Mouse (Mus musculus): Measurements from ENCODE around the gene Cnot3. TPM values are rescaled to one million over a fixed set of nuclear protein-coding genes. Genes with fewer than 3 reads are reported as not detected.
A peak's percentile ranks its signal among the peaks of the same experiment; 100 is the strongest.

Gene Cnot3
- polyA plus RNA-seq, 1 experiment = 87.1 TPM

- H3K36me3 ChIP-seq (ENCODE audit: control insufficient read depth, insufficient read depth) = peaks cover 16% of the 10 kb centered on the region
Measured at GRCm38 (mm10) chr7:3643412-3643811, 1.7 kb upstream of the Cnot3 start.

GRCm38 (mm10) chr7:3643843-3644242, 1.2 kb upstream of the Cnot3 start:
- H3K36me3 ChIP-seq (ENCODE audit: control insufficient read depth, insufficient read depth) = peaks cover 14% of the 10 kb centered on the region
- TF ChIP-seq FOSL1 (IDR thresholded peaks at IDR 0.05; ENCODE audit: insufficient read depth, low read length, poor library complexity, severe bottlenecking) (no peak), CTCF (IDR thresholded peaks at IDR 0.05; ENCODE audit: control insufficient read depth, insufficient read depth, insufficient read length) (no peak), MYOD1 (IDR thresholded peaks at IDR 0.05; ENCODE audit: control insufficient read depth, insufficient read length, low read depth) (no peak), MAX (IDR thresholded peaks at IDR 0.05) (no peak), CEBPB (IDR thresholded peaks at IDR 0.05; ENCODE audit: low read depth) (no peak), MYOG (IDR thresholded peaks at IDR 0.05; ENCODE audit: control insufficient read depth, extremely low read depth, insufficient read length) (no peak), USF1 (IDR thresholded peaks at IDR 0.05; ENCODE audit: low read depth) (no peak)
- H3K79me3 ChIP-seq (ENCODE audit: low read depth) = peaks cover 33% of the 10 kb centered on the region
- H3K27me3 ChIP-seq (ENCODE audit: control insufficient read depth, insufficient read depth, insufficient read length) = no peaks in the 10 kb centered on the region
- H3K4me3 ChIP-seq (ENCODE audit: insufficient read depth, poor library complexity, severe bottlenecking) = no peak overlapping the region
- H3K79me2 ChIP-seq (ENCODE audit: control insufficient read depth, insufficient read depth) = peaks cover 36% of the 10 kb centered on the region
- H3ac ChIP-seq (ENCODE audit: control insufficient read depth, insufficient read length, low read depth) = peak overlapping the region; percentile 19

More at GRCm38 (mm10) chr7:3643412-3643811, 1.7 kb upstream of the Cnot3 start:
- no peak for TF ChIP-seq CEBPB (IDR thresholded peaks at IDR 0.05; ENCODE audit: low read depth)
- TF ChIP-seq MAX (IDR thresholded peaks at IDR 0.05) = no peak
- TF ChIP-seq FOSL1 (IDR thresholded peaks at IDR 0.05; ENCODE audit: insufficient read depth, low read length, poor library complexity, severe bottlenecking) = no peak
- no peak for TF ChIP-seq USF1 (IDR thresholded peaks at IDR 0.05; ENCODE audit: low read depth)
- TF ChIP-seq MYOD1 (IDR thresholded peaks at IDR 0.05; ENCODE audit: control insufficient read depth, insufficient read length, low read depth) = no peak
- no peak for TF ChIP-seq MYOG (IDR thresholded peaks at IDR 0.05; ENCODE audit: control insufficient read depth, extremely low read depth, insufficient read length)
- TF ChIP-seq CTCF (IDR thresholded peaks at IDR 0.05; ENCODE audit: control insufficient read depth, insufficient read depth, insufficient read length) = no peak
- Histone ChIP-seq H3K4me3 (ENCODE audit: insufficient read depth, poor library complexity, severe bottlenecking) (no peak overlapping the region), H3K79me2 (ENCODE audit: control insufficient read depth, insufficient read depth) (peaks cover 32% of the 10 kb centered on the region), H3ac (ENCODE audit: control insufficient read depth, insufficient read length, low read depth) (no peak overlapping the region), H3K27me3 (ENCODE audit: control insufficient read depth, insufficient read depth, insufficient read length) (no peaks in the 10 kb centered on the region), H3K79me3 (ENCODE audit: low read depth) (peaks cover 29% of the 10 kb centered on the region)

GRCm38 (mm10) chr7:3644348-3644671, 758 bp upstream of the Cnot3 start:
- Histone ChIP-seq H3K4me3 (ENCODE audit: insufficient read depth, poor library complexity, severe bottlenecking) (peak overlapping the region; percentile 7), H3K79me2 (ENCODE audit: control insufficient read depth, insufficient read depth) (peaks cover 41% of the 10 kb centered on the region), H3K36me3 (ENCODE audit: control insufficient read depth, insufficient read depth) (peaks cover 14% of the 10 kb centered on the region), H3K79me3 (ENCODE audit: low read depth) (peaks cover 38% of the 10 kb centered on the region), H3ac (ENCODE audit: control insufficient read depth, insufficient read length, low read depth) (peak overlapping the region; percentile 64), H3K27me3 (ENCODE audit: control insufficient read depth, insufficient read depth, insufficient read length) (no peaks in the 10 kb centered on the region)
- TF ChIP-seq MAX (IDR thresholded peaks at IDR 0.05) (no peak), MYOG (IDR thresholded peaks at IDR 0.05; ENCODE audit: control insufficient read depth, extremely low read depth, insufficient read length) (no peak), FOSL1 (IDR thresholded peaks at IDR 0.05; ENCODE audit: insufficient read depth, low read length, poor library complexity, severe bottlenecking) (no peak), CEBPB (IDR thresholded peaks at IDR 0.05; ENCODE audit: low read depth) (no peak), USF1 (IDR thresholded peaks at IDR 0.05; ENCODE audit: low read depth) (no peak), CTCF (IDR thresholded peaks at IDR 0.05; ENCODE audit: control insufficient read depth, insufficient read depth, insufficient read length) (no peak), MYOD1 (IDR thresholded peaks at IDR 0.05; ENCODE audit: control insufficient read depth, insufficient read length, low read depth) (no peak)

- Histone ChIP-seq H3K4me3 (ENCODE audit: insufficient read depth, poor library complexity, severe bottlenecking) (peak overlapping the region; percentile 57), H3ac (ENCODE audit: control insufficient read depth, insufficient read length, low read depth) (peak overlapping the region; percentile 100), H3K27me3 (ENCODE audit: control insufficient read depth, insufficient read depth, insufficient read length) (no peaks in the 10 kb centered on the region), H3K36me3 (ENCODE audit: control insufficient read depth, insufficient read depth) (peaks cover 9% of the 10 kb centered on the region), H3K79me2 (ENCODE audit: control insufficient read depth, insufficient read depth) (peaks cover 54% of the 10 kb centered on the region), H3K79me3 (ENCODE audit: low read depth) (peaks cover 44% of the 10 kb centered on the region)
- TF ChIP-seq MYOG (IDR thresholded peaks at IDR 0.05; ENCODE audit: control insufficient read depth, extremely low read depth, insufficient read length) = no peak
- TF ChIP-seq MAX (IDR thresholded peaks at IDR 0.05) = no peak
- no peak for TF ChIP-seq MYOD1 (IDR thresholded peaks at IDR 0.05; ENCODE audit: control insufficient read depth, insufficient read length, low read depth)
- TF ChIP-seq CTCF (IDR thresholded peaks at IDR 0.05; ENCODE audit: control insufficient read depth, insufficient read depth, insufficient read length) = no peak
- TF ChIP-seq USF1 (IDR thresholded peaks at IDR 0.05; ENCODE audit: low read depth) = no peak
- TF ChIP-seq FOSL1 (IDR thresholded peaks at IDR 0.05; ENCODE audit: insufficient read depth, low read length, poor library complexity, severe bottlenecking) = no peak
Measured at GRCm38 (mm10) chr7:3645488-3646025, 489 bp downstream of the Cnot3 start.

GRCm38 (mm10) chr7:3646188-3646587, 1.1 kb downstream of the Cnot3 start:
- Histone ChIP-seq H3K4me3 (ENCODE audit: insufficient read depth, poor library complexity, severe bottlenecking) (peak overlapping the region; percentile 57), H3K79me2 (ENCODE audit: control insufficient read depth, insufficient read depth) (peaks cover 56% of the 10 kb centered on the region), H3K27me3 (ENCODE audit: control insufficient read depth, insufficient read depth, insufficient read length) (no peaks in the 10 kb centered on the region), H3K36me3 (ENCODE audit: control insufficient read depth, insufficient read depth) (peaks cover 8% of the 10 kb centered on the region), H3K79me3 (ENCODE audit: low read depth) (peaks cover 47% of the 10 kb centered on the region), H3ac (ENCODE audit: control insufficient read depth, insufficient read length, low read depth) (peak overlapping the region; percentile 100)
- TF ChIP-seq MYOD1 (IDR thresholded peaks at IDR 0.05; ENCODE audit: control insufficient read depth, insufficient read length, low read depth) = no peak
- TF ChIP-seq CTCF (IDR thresholded peaks at IDR 0.05; ENCODE audit: control insufficient read depth, insufficient read depth, insufficient read length) = no peak
- TF ChIP-seq MAX (IDR thresholded peaks at IDR 0.05) = no peak
- no peak for TF ChIP-seq FOSL1 (IDR thresholded peaks at IDR 0.05; ENCODE audit: insufficient read depth, low read length, poor library complexity, severe bottlenecking)
- no peak for TF ChIP-seq MYOG (IDR thresholded peaks at IDR 0.05; ENCODE audit: control insufficient read depth, extremely low read depth, insufficient read length)
- no peak for TF ChIP-seq USF1 (IDR thresholded peaks at IDR 0.05; ENCODE audit: low read depth)
- TF ChIP-seq CEBPB (IDR thresholded peaks at IDR 0.05; ENCODE audit: low read depth) = no peak

All from C2C12 (cell line).